Mouse (Mus musculus): ENCODE measurements around the gene Sppl3. TPM values are rescaled to one million over a fixed set of nuclear protein-coding genes. Genes with fewer than 3 reads are reported as not detected.

The Sppl3 gene
- polyA plus RNA-seq, 1 experiment from 2014 or later = 13.1 TPM

DNA sequence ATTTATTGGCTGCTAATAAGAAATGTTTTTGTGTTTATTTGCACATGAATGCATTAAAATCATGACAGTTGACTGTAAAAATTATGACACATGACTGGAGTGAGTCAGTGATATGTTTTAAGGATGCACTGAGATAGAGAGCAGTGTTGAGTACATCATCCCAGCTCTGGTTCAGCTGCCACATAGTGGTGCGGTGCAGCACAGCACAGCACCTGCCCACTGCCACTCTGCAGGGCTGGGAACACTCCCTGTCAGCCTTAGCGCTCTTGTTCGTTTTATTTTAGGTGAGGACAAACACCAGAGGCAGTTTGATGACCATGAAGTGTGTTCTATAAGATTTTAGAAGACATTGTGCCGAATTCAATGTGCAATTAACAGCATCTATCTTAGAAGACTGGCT, 15.2 kb downstream of the Sppl3 start:
- H3K4me3 ChIP-seq = no peak overlapping the region
- 89% methylated on average over 4 of the region's 4 CpGs for WGBS
- H3K27ac ChIP-seq (replicated peaks) = no peak overlapping the region
- no peaks in the 10 kb centered on the region for H3K27me3 ChIP-seq (replicated peaks; ENCODE audit: low read depth, poor library complexity, severe bottlenecking)
- no peaks in the 10 kb centered on the region for H3K9me3 ChIP-seq
- no peak for DNase-seq (ENCODE audit: low spot score)
- no peaks in the 10 kb centered on the region for H3K4me1 ChIP-seq
- peaks cover 21% of the 10 kb centered on the region for H3K36me3 ChIP-seq (replicated peaks)

- Histone ChIP-seq H3K4me3 (no peak overlapping the region), H3K4me1 (no peaks in the 10 kb centered on the region), H3K27me3 (replicated peaks; ENCODE audit: low read depth, poor library complexity, severe bottlenecking) (no peaks in the 10 kb centered on the region), H3K9me3 (no peaks in the 10 kb centered on the region), H3K36me3 (replicated peaks) (peaks cover 11% of the 10 kb centered on the region), H3K27ac (replicated peaks) (no peak overlapping the region)
- no peak for DNase-seq (ENCODE audit: low spot score)
- 94% methylated on average over 3 of the region's 3 CpGs for WGBS
Measured at GRCm38 (mm10) chr5:115027109-115027508, 16.2 kb downstream of the Sppl3 start.

GRCm38 (mm10) chr5:115028920-115029319, 18.0 kb downstream of the Sppl3 start:
- Histone ChIP-seq H3K36me3 (replicated peaks) (peaks cover 10% of the 10 kb centered on the region), H3K4me3 (no peak overlapping the region), H3K27me3 (replicated peaks; ENCODE audit: low read depth, poor library complexity, severe bottlenecking) (no peaks in the 10 kb centered on the region), H3K27ac (replicated peaks) (no peak overlapping the region), H3K4me1 (no peaks in the 10 kb centered on the region), H3K9me3 (no peaks in the 10 kb centered on the region)
- no peak for DNase-seq (ENCODE audit: low spot score)
- 93% methylated on average over 4 of the region's 4 CpGs for WGBS

DNA sequence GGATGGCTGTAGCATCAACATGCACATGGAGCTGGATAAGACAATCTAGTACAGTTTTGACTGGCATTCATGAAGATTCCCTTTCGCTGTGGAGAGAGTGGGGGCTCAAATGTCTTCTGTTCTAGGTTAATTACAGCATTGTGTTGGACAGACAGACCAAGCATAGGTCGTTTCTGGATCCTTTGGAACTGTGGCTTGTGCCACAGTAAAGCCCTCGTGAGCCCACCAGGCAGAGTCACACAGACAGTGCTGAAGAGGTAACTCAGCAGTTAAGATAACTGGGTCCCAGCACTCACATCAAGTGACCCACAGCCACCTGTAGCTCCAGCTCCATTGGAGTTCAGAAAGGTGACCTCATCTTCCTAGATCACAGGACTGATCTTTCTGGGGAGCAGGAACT, 18.6 kb downstream of the Sppl3 start:
- DNase-seq (ENCODE audit: low spot score) = no peak
- Histone ChIP-seq H3K4me3 (no peak overlapping the region), H3K27me3 (replicated peaks; ENCODE audit: low read depth, poor library complexity, severe bottlenecking) (no peaks in the 10 kb centered on the region), H3K4me1 (no peaks in the 10 kb centered on the region), H3K27ac (replicated peaks) (no peak overlapping the region), H3K9me3 (no peaks in the 10 kb centered on the region), H3K36me3 (replicated peaks) (peaks cover 10% of the 10 kb centered on the region)
- 93% methylated on average over 3 of the region's 3 CpGs for WGBS

- no peak overlapping the region for H3K4me3 ChIP-seq
- H3K9me3 ChIP-seq = no peaks in the 10 kb centered on the region
- no peak for DNase-seq (ENCODE audit: low spot score)
- WGBS = 84% methylated on average over 5 of the region's 5 CpGs
- no peak overlapping the region for H3K27ac ChIP-seq (replicated peaks)
- H3K36me3 ChIP-seq (replicated peaks) = peaks cover 16% of the 10 kb centered on the region
- H3K4me1 ChIP-seq = 0 out of 2 replicates have a peak, but pooled peaks cover 3% of the 10 kb centered on the region
- H3K27me3 ChIP-seq (replicated peaks; ENCODE audit: low read depth, poor library complexity, severe bottlenecking) = no peaks in the 10 kb centered on the region
Measured at GRCm38 (mm10) chr5:115031576-115031975, 20.6 kb downstream of the Sppl3 start.

GRCm38 (mm10) chr5:115032620-115033019, 21.7 kb downstream of the Sppl3 start:
- Histone ChIP-seq H3K27me3 (replicated peaks; ENCODE audit: low read depth, poor library complexity, severe bottlenecking) (no peaks in the 10 kb centered on the region), H3K4me3 (no peak overlapping the region), H3K36me3 (replicated peaks) (peaks cover 13% of the 10 kb centered on the region), H3K9me3 (no peaks in the 10 kb centered on the region), H3K27ac (replicated peaks) (no peak overlapping the region), H3K4me1 (0 out of 2 replicates have a peak, but pooled peaks cover 3% of the 10 kb centered on the region)
- no peak for DNase-seq (ENCODE audit: low spot score)
- WGBS = 97% methylated on average over 2 of the region's 2 CpGs

GRCm38 (mm10) chr5:115035217-115035616, 24.3 kb downstream of the Sppl3 start:
- H3K4me3 ChIP-seq = no peak overlapping the region
- no peaks in the 10 kb centered on the region for H3K9me3 ChIP-seq
- 95% methylated on average over 1 of the region's 1 CpGs for WGBS

DNA sequence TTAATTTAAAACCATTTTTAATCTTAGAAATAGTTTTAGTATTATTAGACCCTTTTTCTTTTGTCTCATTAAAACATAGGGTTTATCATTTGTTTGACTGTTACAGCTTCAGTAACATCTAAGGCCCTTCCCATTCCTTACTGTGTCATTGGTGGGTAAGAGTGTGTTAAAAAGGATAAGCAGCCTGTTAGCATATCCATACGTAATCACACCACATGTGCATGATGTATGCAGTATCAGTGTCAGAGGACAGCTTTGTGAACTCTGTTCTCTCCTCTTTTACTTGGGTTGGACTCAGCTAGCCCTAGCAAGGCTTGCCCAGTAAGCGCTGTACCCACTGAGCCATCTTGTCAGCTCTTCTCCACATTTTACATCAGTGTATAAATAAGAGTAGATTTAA, 26.2 kb downstream of the Sppl3 start:
- Histone ChIP-seq H3K9me3 (no peaks in the 10 kb centered on the region), H3K36me3 (replicated peaks) (peaks cover 10% of the 10 kb centered on the region), H3K4me3 (no peak overlapping the region), H3K4me1 (0 out of 2 replicates have a peak, but pooled peaks cover 3% of the 10 kb centered on the region), H3K27ac (replicated peaks) (no peak overlapping the region), H3K27me3 (replicated peaks; ENCODE audit: low read depth, poor library complexity, severe bottlenecking) (no peaks in the 10 kb centered on the region)
- WGBS = 93% methylated on average over 2 of the region's 2 CpGs
- no peak for DNase-seq (ENCODE audit: low spot score)

More at GRCm38 (mm10) chr5:115035217-115035616, 24.3 kb downstream of the Sppl3 start:
- no peak for DNase-seq (ENCODE audit: low spot score)
- Histone ChIP-seq H3K36me3 (replicated peaks) (peaks cover 10% of the 10 kb centered on the region), H3K4me1 (0 out of 2 replicates have a peak, but pooled peaks cover 3% of the 10 kb centered on the region), H3K27ac (replicated peaks) (no peak overlapping the region), H3K27me3 (replicated peaks; ENCODE audit: low read depth, poor library complexity, severe bottlenecking) (no peaks in the 10 kb centered on the region)

DNA sequence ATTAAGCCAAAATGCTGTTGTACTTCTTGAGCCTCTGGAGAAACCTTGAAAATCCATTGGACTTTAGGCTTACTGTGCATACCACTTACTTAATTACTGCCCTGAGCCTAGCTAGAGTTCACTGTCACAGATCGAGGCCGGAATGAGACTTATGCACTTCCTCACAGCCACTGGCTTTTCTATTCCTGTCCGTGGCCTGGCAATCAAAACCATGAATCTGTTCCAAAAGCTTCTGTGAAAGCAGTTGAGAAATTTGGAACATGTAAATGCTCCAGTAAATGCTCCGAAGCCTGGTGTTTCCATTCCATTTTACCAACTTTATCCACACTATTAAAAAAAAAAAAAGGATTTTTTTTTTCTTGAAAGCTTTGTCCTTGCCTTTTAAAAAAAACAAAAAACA, 29.8 kb downstream of the Sppl3 start:
- Histone ChIP-seq H3K27ac (replicated peaks) (no peak overlapping the region), H3K4me1 (peaks cover 5% of the 10 kb centered on the region; the same call in 1 of the 2 replicates), H3K36me3 (replicated peaks) (peaks cover 13% of the 10 kb centered on the region), H3K9me3 (no peaks in the 10 kb centered on the region), H3K27me3 (replicated peaks; ENCODE audit: low read depth, poor library complexity, severe bottlenecking) (no peaks in the 10 kb centered on the region), H3K4me3 (no peak overlapping the region)
- no peak for DNase-seq (ENCODE audit: low spot score)
- 91% methylated on average over 4 of the region's 4 CpGs for WGBS

- H3K36me3 ChIP-seq (replicated peaks) = peaks cover 12% of the 10 kb centered on the region
- no peak overlapping the region for H3K27ac ChIP-seq (replicated peaks)
- H3K4me1 ChIP-seq = peaks cover 3% of the 10 kb centered on the region; the same call in 1 of the 2 replicates
- DNase-seq (ENCODE audit: low spot score) = no peak
- no peak overlapping the region for H3K4me3 ChIP-seq
- no peaks in the 10 kb centered on the region for H3K27me3 ChIP-seq (replicated peaks; ENCODE audit: low read depth, poor library complexity, severe bottlenecking)
- no peaks in the 10 kb centered on the region for H3K9me3 ChIP-seq
- 92% methylated on average over 4 of the region's 4 CpGs for WGBS
Measured at GRCm38 (mm10) chr5:115043626-115044025, 32.7 kb downstream of the Sppl3 start.

GRCm38 (mm10) chr5:115045146-115045677, 34.3 kb downstream of the Sppl3 start:
- 86% methylated on average over 2 of the region's 2 CpGs for WGBS
- no peaks in the 10 kb centered on the region for H3K27me3 ChIP-seq (replicated peaks; ENCODE audit: low read depth, poor library complexity, severe bottlenecking)
- no peak for DNase-seq (ENCODE audit: low spot score)

DNA sequence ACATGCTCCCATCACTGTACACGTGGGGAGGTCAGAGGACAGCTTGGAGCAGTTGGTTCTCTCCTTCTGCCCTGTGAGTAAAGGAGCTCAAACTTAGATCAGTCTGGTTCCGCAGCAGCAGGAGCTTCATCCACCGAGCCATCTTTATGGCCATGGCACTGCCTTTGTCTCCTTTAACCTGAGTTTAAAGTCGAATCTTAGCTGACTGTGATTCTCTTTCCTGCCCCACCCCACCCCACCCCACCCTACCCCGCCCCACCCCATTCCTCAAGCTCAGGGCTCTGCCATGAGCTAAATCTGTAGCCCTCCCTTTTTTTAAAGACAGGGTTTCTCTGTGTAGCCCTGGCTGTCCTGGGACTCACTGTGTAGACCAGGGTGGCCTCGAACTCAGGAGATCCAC, 38.8 kb downstream of the Sppl3 start:
- H3K4me3 ChIP-seq = no peak overlapping the region
- H3K9me3 ChIP-seq = no peaks in the 10 kb centered on the region
- peaks cover 30% of the 10 kb centered on the region for H3K4me1 ChIP-seq
- 88% methylated on average over 6 of the region's 6 CpGs for WGBS
- peaks cover 6% of the 10 kb centered on the region for H3K36me3 ChIP-seq (replicated peaks)
- H3K27me3 ChIP-seq (replicated peaks; ENCODE audit: low read depth, poor library complexity, severe bottlenecking) = no peaks in the 10 kb centered on the region
- H3K27ac ChIP-seq (replicated peaks) = no peak overlapping the region
- DNase-seq (ENCODE audit: low spot score) = no peak

More at GRCm38 (mm10) chr5:115045146-115045677, 34.3 kb downstream of the Sppl3 start:
- Histone ChIP-seq H3K4me3 (no peak overlapping the region), H3K36me3 (replicated peaks) (peaks cover 12% of the 10 kb centered on the region), H3K4me1 (peaks cover 3% of the 10 kb centered on the region; the same call in 1 of the 2 replicates), H3K27ac (replicated peaks) (no peak overlapping the region), H3K9me3 (no peaks in the 10 kb centered on the region)

GRCm38 (mm10) chr5:115050776-115051175, 39.8 kb downstream of the Sppl3 start:
- no peaks in the 10 kb centered on the region; the same call in 1 of the 2 replicates for H3K36me3 ChIP-seq (replicated peaks)
- no peak overlapping the region for H3K27ac ChIP-seq (replicated peaks)
- peaks cover 28% of the 10 kb centered on the region for H3K4me1 ChIP-seq
- whole genome bisulfite sequencing = 84% methylated on average over 6 of the region's 6 CpGs
- H3K4me3 ChIP-seq = no peak overlapping the region
- no peaks in the 10 kb centered on the region for H3K9me3 ChIP-seq
- no peak for DNase-seq (ENCODE audit: low spot score)
- H3K27me3 ChIP-seq (replicated peaks; ENCODE audit: low read depth, poor library complexity, severe bottlenecking) = no peaks in the 10 kb centered on the region
